16 mouse cellular contexts compared by ENCODE assay signal in genomic region chr19:16576790-16577189, GRCm38 (mm10).
"Had no signal": no experiment of that assay in that cellular context is flagged by ENCODE, and none has a peak within 500 bp of the region (broad histone marks: within the 10 kb centered on the region; RNA-seq: fewer than 3 reads in every experiment).

No protein-coding gene starts in this region.

- H3K4me2 ChIP-seq: liver, embryonic 13.5 days; liver, embryonic 15.5 days; midbrain, embryonic 11.5 days; midbrain, embryonic 13.5 days; midbrain, embryonic 15.5 days; neural tube, embryonic 12.5 days; stomach, embryonic 15.5 days had no signal

- H3K4me3 ChIP-seq: liver, embryonic 13.5 days; liver, embryonic 15.5 days; megakaryocyte, embryonic 14.5 days; midbrain, embryonic 13.5 days; midbrain, embryonic 15.5 days; neural tube, embryonic 12.5 days; stomach, embryonic 15.5 days had no signal

- DNase-seq: liver, embryonic 13.5 days; liver, postnatal 0 days; lung, adult 2 months; lung, postnatal 14 days; right cerebral cortex, postnatal 14 days; thymus, adult 2 months; thymus, postnatal 25 days; thymus, postnatal 4 days had no signal

- ATAC-seq: liver, postnatal 0 days; midbrain, embryonic 13.5 days; midbrain, embryonic 15.5 days had no signal

- H3K4me1 ChIP-seq: megakaryocyte, embryonic 14.5 days; midbrain, embryonic 13.5 days; midbrain, embryonic 15.5 days; neural tube, embryonic 12.5 days; stomach, embryonic 15.5 days had no signal

- H3K9ac ChIP-seq: liver, embryonic 13.5 days; liver, embryonic 15.5 days; liver, postnatal 0 days; midbrain, embryonic 13.5 days; midbrain, embryonic 15.5 days; neural tube, embryonic 12.5 days; stomach, embryonic 15.5 days had no signal

- H3K27ac ChIP-seq: liver, embryonic 13.5 days; liver, embryonic 15.5 days; macrophage; midbrain, embryonic 13.5 days; midbrain, embryonic 15.5 days; neural tube, embryonic 12.5 days; stomach, embryonic 15.5 days had no signal

- H3K9me3 ChIP-seq: liver, embryonic 13.5 days; liver, embryonic 15.5 days; midbrain, embryonic 13.5 days; midbrain, embryonic 15.5 days; neural tube, embryonic 12.5 days; stomach, embryonic 15.5 days had no signal

- H3K27me3 ChIP-seq: liver, embryonic 13.5 days; liver, embryonic 15.5 days; midbrain, embryonic 13.5 days; midbrain, embryonic 15.5 days; neural tube, embryonic 12.5 days; stomach, embryonic 15.5 days had no signal

- H3K36me3 ChIP-seq: liver, embryonic 13.5 days; liver, embryonic 15.5 days; midbrain, embryonic 13.5 days; midbrain, embryonic 15.5 days; neural tube, embryonic 12.5 days; stomach, embryonic 15.5 days had no signal
